Mouse (Mus musculus): ENCODE measurements around the gene Dnaja3. TPM values are rescaled to one million over a fixed set of nuclear protein-coding genes. Genes with fewer than 3 reads are reported as not detected.

The Dnaja3 gene
- polyA plus RNA-seq, 1 experiment: 28.7 TPM

- no peak for DNase-seq (ENCODE audit: low read depth)
- no peak for TF ChIP-seq POLR2A (IDR thresholded peaks at IDR 0.05; ENCODE audit: borderline replicate concordance, extremely low read depth, insufficient read depth, insufficient read length, poor library complexity, severe bottlenecking)
- no peak for TF ChIP-seq CTCF (IDR thresholded peaks at IDR 0.05; ENCODE audit: borderline replicate concordance, extremely low read depth, insufficient read depth, insufficient read length)
Observed at GRCm38 (mm10) chr16:4646831-4647230, 7.0 kb downstream of the Dnaja3 start.

- peak; percentile 36 for DNase-seq (ENCODE audit: low read depth)
- no peak for TF ChIP-seq POLR2A (IDR thresholded peaks at IDR 0.05; ENCODE audit: borderline replicate concordance, extremely low read depth, insufficient read depth, insufficient read length, poor library complexity, severe bottlenecking)
Observed at GRCm38 (mm10) chr16:4647651-4648141, 7.9 kb downstream of the Dnaja3 start.

GRCm38 (mm10) chr16:4648416-4649023, 8.7 kb downstream of the Dnaja3 start:
- DNase-seq (ENCODE audit: low read depth): no peak
- no peak for TF ChIP-seq POLR2A (IDR thresholded peaks at IDR 0.05; ENCODE audit: borderline replicate concordance, extremely low read depth, insufficient read depth, insufficient read length, poor library complexity, severe bottlenecking)

GRCm38 (mm10) chr16:4649211-4649610, 9.4 kb downstream of the Dnaja3 start:
- no peak for TF ChIP-seq CTCF (IDR thresholded peaks at IDR 0.05; ENCODE audit: borderline replicate concordance, extremely low read depth, insufficient read depth, insufficient read length)
- no peak for TF ChIP-seq POLR2A (IDR thresholded peaks at IDR 0.05; ENCODE audit: borderline replicate concordance, extremely low read depth, insufficient read depth, insufficient read length, poor library complexity, severe bottlenecking)
- DNase-seq (ENCODE audit: low read depth): no peak

GRCm38 (mm10) chr16:4649692-4650091, 9.9 kb downstream of the Dnaja3 start:
- no peak for TF ChIP-seq CTCF (IDR thresholded peaks at IDR 0.05; ENCODE audit: borderline replicate concordance, extremely low read depth, insufficient read depth, insufficient read length)
- no peak for TF ChIP-seq POLR2A (IDR thresholded peaks at IDR 0.05; ENCODE audit: borderline replicate concordance, extremely low read depth, insufficient read depth, insufficient read length, poor library complexity, severe bottlenecking)
- DNase-seq (ENCODE audit: low read depth): no peak

GRCm38 (mm10) chr16:4650161-4650560, 10.4 kb downstream of the Dnaja3 start:
- TF ChIP-seq CTCF (IDR thresholded peaks at IDR 0.05; ENCODE audit: borderline replicate concordance, extremely low read depth, insufficient read depth, insufficient read length) (no peak), POLR2A (IDR thresholded peaks at IDR 0.05; ENCODE audit: borderline replicate concordance, extremely low read depth, insufficient read depth, insufficient read length, poor library complexity, severe bottlenecking) (no peak)
- no peak for DNase-seq (ENCODE audit: low read depth)

GRCm38 (mm10) chr16:4651081-4651480, 11.3 kb downstream of the Dnaja3 start:
- TF ChIP-seq POLR2A (IDR thresholded peaks at IDR 0.05; ENCODE audit: borderline replicate concordance, extremely low read depth, insufficient read depth, insufficient read length, poor library complexity, severe bottlenecking) (no peak), CTCF (IDR thresholded peaks at IDR 0.05; ENCODE audit: borderline replicate concordance, extremely low read depth, insufficient read depth, insufficient read length) (no peak)
- DNase-seq (ENCODE audit: low read depth): no peak

- no peak for TF ChIP-seq POLR2A (IDR thresholded peaks at IDR 0.05; ENCODE audit: borderline replicate concordance, extremely low read depth, insufficient read depth, insufficient read length, poor library complexity, severe bottlenecking)
- no peak for TF ChIP-seq CTCF (IDR thresholded peaks at IDR 0.05; ENCODE audit: borderline replicate concordance, extremely low read depth, insufficient read depth, insufficient read length)
- no peak for DNase-seq (ENCODE audit: low read depth)
Observed at GRCm38 (mm10) chr16:4651624-4652023, 11.8 kb downstream of the Dnaja3 start.

GRCm38 (mm10) chr16:4652707-4653416, 13.1 kb downstream of the Dnaja3 start:
- no peak for TF ChIP-seq CTCF (IDR thresholded peaks at IDR 0.05; ENCODE audit: borderline replicate concordance, extremely low read depth, insufficient read depth, insufficient read length)
- no peak for DNase-seq (ENCODE audit: low read depth)

- no peak for DNase-seq (ENCODE audit: low read depth)
- no peak for TF ChIP-seq POLR2A (IDR thresholded peaks at IDR 0.05; ENCODE audit: borderline replicate concordance, extremely low read depth, insufficient read depth, insufficient read length, poor library complexity, severe bottlenecking)
- TF ChIP-seq CTCF (IDR thresholded peaks at IDR 0.05; ENCODE audit: borderline replicate concordance, extremely low read depth, insufficient read depth, insufficient read length): no peak
Observed at GRCm38 (mm10) chr16:4654706-4655105, 14.9 kb downstream of the Dnaja3 start.

- DNase-seq (ENCODE audit: low read depth): peak; percentile 15
- TF ChIP-seq POLR2A (IDR thresholded peaks at IDR 0.05; ENCODE audit: borderline replicate concordance, extremely low read depth, insufficient read depth, insufficient read length, poor library complexity, severe bottlenecking): no peak
- peak; percentile 16; the same call in 1 of the 2 replicates for TF ChIP-seq CTCF (IDR thresholded peaks at IDR 0.05; ENCODE audit: borderline replicate concordance, extremely low read depth, insufficient read depth, insufficient read length)
Observed at GRCm38 (mm10) chr16:4655251-4655734, 15.5 kb downstream of the Dnaja3 start.
